ENCODE assay signal across 8 mouse cellular contexts in genomic region chr7:100932481-100933007, GRCm38 (mm10). TPM values are rescaled to one million over a fixed set of nuclear protein-coding genes. Genes with fewer than 3 reads are reported as not detected.
DNase-seq lines count a peak whose midpoint lies in the region; ATAC-seq and TF ChIP-seq lines count a peak whose summit lies in the region.

No protein-coding gene starts in this region.

- under 1% methylated on average over 27 of the region's 27 CpGs for WGBS in heart, embryonic 14.5 days
- WGBS in liver, postnatal 0 days (ENCODE audit: insufficient replicate concordance) = under 1% methylated on average over 27 of the region's 27 CpGs
- under 1% methylated on average over 27 of the region's 27 CpGs for WGBS in neural tube, embryonic 13.5 days

- peak; percentile 84 for ATAC-seq in heart, embryonic 14.5 days (ENCODE audit: insufficient number of reproducible peaks, insufficient read depth, low FRiP score, low read depth)
- ATAC-seq in liver, postnatal 0 days = peak; percentile 68
- peak; percentile 86 for ATAC-seq in neural tube, embryonic 13.5 days (ENCODE audit: low read depth)

- peak; percentile 78 for TF ChIP-seq CTCF in liver, postnatal 0 days (IDR thresholded peaks at IDR 0.05; ENCODE audit: low read depth)
- peak; percentile 57; the same call in 1 of the 2 replicates for TF ChIP-seq CTCF in testis, adult 2 months (IDR thresholded peaks at IDR 0.05; ENCODE audit: control insufficient read depth, insufficient read depth, insufficient replicate concordance, low read depth, low read length)

- H3K9ac ChIP-seq in heart, embryonic 14.5 days (ENCODE audit: low read length) = peak overlapping the region; percentile 96
- H3K9ac ChIP-seq in liver, postnatal 0 days (replicated peaks) = peak overlapping the region; percentile 51
- H3K9ac ChIP-seq in neural tube, embryonic 13.5 days = peak overlapping the region; percentile 76

- H3K27me3 ChIP-seq in heart, embryonic 14.5 days (ENCODE audit: control insufficient read depth, insufficient read depth, low read length) = no peaks in the 10 kb centered on the region
- peaks cover 42% of the 10 kb centered on the region for H3K27me3 ChIP-seq in liver, postnatal 0 days (ENCODE audit: insufficient read depth, low read length)
- H3K27me3 ChIP-seq in neural tube, embryonic 13.5 days = peaks cover 49% of the 10 kb centered on the region
- no peaks in the 10 kb centered on the region for H3K27me3 ChIP-seq in testis, adult 2 months (ENCODE audit: control insufficient read depth, insufficient read depth, low read length)

- TF ChIP-seq EP300 in liver, postnatal 0 days (IDR thresholded peaks at IDR 0.05; ENCODE audit: low read depth) = no peak

- peaks cover 8% of the 10 kb centered on the region; the same call in 1 of the 2 replicates for H3K36me3 ChIP-seq in heart, embryonic 14.5 days (ENCODE audit: control insufficient read depth, insufficient read depth, low read length)
- no peaks in the 10 kb centered on the region for H3K36me3 ChIP-seq in liver, postnatal 0 days (replicated peaks; ENCODE audit: insufficient read depth, low read length)
- no peaks in the 10 kb centered on the region for H3K36me3 ChIP-seq in neural tube, embryonic 13.5 days
- H3K36me3 ChIP-seq in testis, adult 2 months (ENCODE audit: control insufficient read depth, insufficient read depth, low read length) = no peaks in the 10 kb centered on the region

- H3K9me3 ChIP-seq in heart, embryonic 14.5 days (ENCODE audit: control insufficient read depth, low read length) = no peaks in the 10 kb centered on the region
- no peaks in the 10 kb centered on the region for H3K9me3 ChIP-seq in liver, postnatal 0 days (ENCODE audit: low read length)
- H3K9me3 ChIP-seq in neural tube, embryonic 13.5 days = no peaks in the 10 kb centered on the region

- TF ChIP-seq POLR2A in testis, adult 2 months (IDR thresholded peaks at IDR 0.05; ENCODE audit: control insufficient read depth, low read depth, low read length) = no peak

- peak overlapping the region; percentile 90 to 98 for H3K27ac ChIP-seq in heart, embryonic 14.5 days (replicated peaks in 1 of 2; ENCODE audit: control insufficient read depth in 1 of 2, insufficient read depth in 1 of 2, low read depth in 2 of 2, low read length in 2 of 2)
- peak overlapping the region; percentile 64; the same call in 1 of the 2 replicates for H3K27ac ChIP-seq in liver, postnatal 0 days (ENCODE audit: low read depth)
- peak overlapping the region; percentile 83 for H3K27ac ChIP-seq in neural tube, embryonic 13.5 days (replicated peaks)
- H3K27ac ChIP-seq in testis, adult 2 months (ENCODE audit: control insufficient read depth, insufficient read depth, low read depth, low read length) = no peak overlapping the region

- DNase-seq in 3134 (ENCODE audit: extremely low read depth, insufficient read length, low spot score) = peak; percentile 87
- DNase-seq in adrenal gland, postnatal 14 days = peak; percentile 91
- peak; percentile 10 for DNase-seq in fat pad, adult 2 months (ENCODE audit: extremely low read depth, low read depth, low spot score)
- peak; percentile 96 for DNase-seq in kidney, postnatal 10 days
- DNase-seq in liver, postnatal 0 days = peak; percentile 82

- peak overlapping the region; percentile 68 to 72 for H3K4me3 ChIP-seq in heart, embryonic 14.5 days (ENCODE audit: control insufficient read depth in 1 of 2, insufficient read depth in 1 of 2, low read depth in 1 of 2, low read length in 2 of 2)
- H3K4me3 ChIP-seq in liver, postnatal 0 days (ENCODE audit: low read depth, low read length) = peak overlapping the region; percentile 57
- H3K4me3 ChIP-seq in neural tube, embryonic 13.5 days = peak overlapping the region; percentile 54
- peak overlapping the region; percentile 71 for H3K4me3 ChIP-seq in testis, adult 2 months (ENCODE audit: control insufficient read depth, low read depth, low read length)

- peak overlapping the region; percentile 94 for H3K4me2 ChIP-seq in heart, embryonic 14.5 days (ENCODE audit: low read length)
- peak overlapping the region; percentile 90 for H3K4me2 ChIP-seq in liver, postnatal 0 days (ENCODE audit: low read depth, low read length)
- peak overlapping the region; percentile 77 for H3K4me2 ChIP-seq in neural tube, embryonic 13.5 days

- peaks cover 30 to 36% of the 10 kb centered on the region in 2 experiments for H3K4me1 ChIP-seq in heart, embryonic 14.5 days (ENCODE audit: control insufficient read depth in 2 of 2, insufficient read depth in 2 of 2, low read length in 2 of 2)
- H3K4me1 ChIP-seq in liver, postnatal 0 days (ENCODE audit: insufficient read depth) = peaks cover 13% of the 10 kb centered on the region
- peaks cover 52% of the 10 kb centered on the region for H3K4me1 ChIP-seq in neural tube, embryonic 13.5 days (replicated peaks)
- peaks cover 7% of the 10 kb centered on the region for H3K4me1 ChIP-seq in testis, adult 2 months (ENCODE audit: control insufficient read depth, insufficient read depth, low read length)

RNA-seq across cellular contexts. Expression of gene Arhgef17, which starts 0.6 kb away (rescaled TPM):
- total RNA-seq in adrenal gland, postnatal 14 days (2021) = 43.9 and 47.2 TPM in 2 replicates
- polyA plus RNA-seq in heart, embryonic 14.5 days (2014; fragmentation: Nextera tagmentation; extraction: Ambion mirVana) = 7.7 and 8.9 TPM in 2 replicates
- 0.35 and 0.38 TPM in 2 replicates for polyA plus RNA-seq in liver, postnatal 0 days (2015; fragmentation: Nextera tagmentation; extraction: Ambion mirVana)
- polyA plus RNA-seq in neural tube, embryonic 13.5 days (2015; fragmentation: Nextera tagmentation; extraction: Ambion mirVana) = 6.7 and 7.0 TPM in 2 replicates
- polyA plus RNA-seq in testis, adult 2 months (2012; rRNA removed) = 2.8 and 3.0 TPM in 2 replicates

RNA-seq across cellular contexts. Expression of gene P2ry6, which starts 41.9 kb away (rescaled TPM):
- 2.4 and 4.8 TPM in 2 replicates for total RNA-seq in adrenal gland, postnatal 14 days (2021)
- polyA plus RNA-seq in heart, embryonic 14.5 days (2014; fragmentation: Nextera tagmentation; extraction: Ambion mirVana) = 4.3 and 5.4 TPM in 2 replicates
- 5.3 and 6.0 TPM in 2 replicates for polyA plus RNA-seq in liver, postnatal 0 days (2015; fragmentation: Nextera tagmentation; extraction: Ambion mirVana)
- polyA plus RNA-seq in neural tube, embryonic 13.5 days (2015; fragmentation: Nextera tagmentation; extraction: Ambion mirVana) = 3.6 and 3.9 TPM in 2 replicates
- polyA plus RNA-seq in testis, adult 2 months (2012; rRNA removed) = 2.1 and 2.9 TPM in 2 replicates

Comparison
In these comparisons a context has a peak if more than half of its experiments do, and no peak if none do; other contexts are left out.
1. DNase-seq: peak in every context shown above with its lines; median percentile 96 in kidney, postnatal 10 days; 91 in adrenal gland, postnatal 14 days; 87 in 3134; 82 in liver, postnatal 0 days; 10 in fat pad, adult 2 months.